Mouse (Mus musculus): ENCODE measurements around the gene Gm2564. TPM values are rescaled to one million over a fixed set of nuclear protein-coding genes. Genes with fewer than 3 reads are reported as not detected.
A peak's percentile ranks its signal among the peaks of the same experiment; 100 is the strongest.
"Not testable (repeated sequence)": the region's sequence is repeated elsewhere in the genome, so short reads cannot be mapped to it uniquely, and the experiment has no call there.

The Gm2564 gene
- polyA plus RNA-seq (2016; fragmentation: Nextera tagmentation; extraction: Ambion mirVana): not detected in 2 replicates

DNA sequence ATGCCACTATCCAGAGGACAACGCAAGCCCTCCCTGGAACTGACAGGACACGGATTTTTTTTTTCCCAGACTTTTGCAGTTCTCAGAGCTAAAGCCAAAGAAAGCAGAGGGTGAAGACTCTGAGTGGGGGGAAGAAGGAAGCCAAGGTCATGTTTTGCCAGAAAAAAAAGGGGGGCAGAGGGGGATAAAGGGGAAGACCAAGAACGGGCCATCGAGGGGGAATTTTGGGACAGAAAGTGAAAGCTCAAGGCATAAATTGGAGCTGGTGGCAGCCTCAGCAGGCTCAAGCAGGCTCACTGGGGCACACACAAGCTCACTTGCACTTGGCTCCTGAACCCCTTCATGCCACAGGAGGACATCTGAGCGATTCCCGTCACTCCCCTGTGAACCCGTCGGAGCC, at the start of gene Gm2564:
Gene Gm2564, plus strand, starts transcription at position 301 of the 400 bp plus-strand sequence.
- not testable (repeated sequence) for H3K9ac ChIP-seq; H3K27me3 ChIP-seq; H3K4me2 ChIP-seq (replicated peaks); H3K36me3 ChIP-seq; ATAC-seq (ENCODE audit: low FRiP score); H3K27ac ChIP-seq; H3K4me3 ChIP-seq; H3K9me3 ChIP-seq (replicated peaks); H3K4me1 ChIP-seq
- WGBS: no CpG with 5 or more reads among the region's 8 CpGs

DNA sequence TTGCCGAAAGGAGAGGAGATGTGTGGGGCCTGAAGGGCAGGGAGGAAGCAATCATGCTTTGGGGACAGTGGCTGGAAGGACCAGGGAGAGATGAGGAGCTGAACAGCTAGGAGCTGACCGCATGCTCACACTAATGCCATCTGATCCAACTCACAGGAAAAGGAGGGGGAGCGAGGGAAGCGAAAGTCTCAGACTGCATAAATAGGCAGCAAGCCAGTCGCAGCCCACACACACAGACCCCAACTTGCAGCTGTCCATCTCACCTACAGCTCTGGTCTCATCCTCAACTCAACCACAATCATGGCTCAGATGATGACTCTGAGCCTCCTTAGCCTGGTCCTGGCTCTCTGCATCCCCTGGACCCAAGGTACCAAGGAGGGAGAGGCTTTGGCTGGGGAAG, 17.6 kb upstream of the Gm2564 start, which contains the start of gene Gm10591:
Gene Gm10591, plus strand, starts transcription at position 301 of the 400 bp plus-strand sequence.
- H3K4me2 ChIP-seq (replicated peaks); H3K36me3 ChIP-seq; H3K4me3 ChIP-seq; H3K9me3 ChIP-seq (replicated peaks); H3K27me3 ChIP-seq; H3K27ac ChIP-seq; H3K4me1 ChIP-seq; ATAC-seq (ENCODE audit: low FRiP score); H3K9ac ChIP-seq: not testable (repeated sequence)
- no CpG with 5 or more reads among the region's 5 CpGs for WGBS

DNA sequence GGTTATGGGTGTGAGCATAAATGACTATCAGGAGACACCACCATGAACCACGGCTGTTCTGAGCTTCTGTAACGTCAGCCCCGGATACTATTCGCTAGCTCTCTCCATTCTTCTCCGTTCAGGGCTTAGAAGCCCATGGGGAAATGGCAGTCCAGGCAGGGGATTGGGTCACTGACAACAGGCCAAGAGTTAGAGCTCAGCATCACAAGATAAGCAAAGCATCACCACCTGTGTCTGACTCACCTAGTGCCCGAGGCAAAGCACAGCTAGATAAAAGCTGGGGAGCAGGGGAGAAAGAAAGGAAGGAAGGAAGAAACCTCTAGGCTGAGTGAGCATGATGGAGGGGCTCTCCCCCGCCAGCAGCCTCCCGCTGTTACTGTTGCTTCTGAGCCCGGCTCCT, 25.4 kb downstream of the Gm2564 start, which contains the start of gene Ccl27b:
Gene Ccl27b, plus strand, starts transcription at position 301 of the 400 bp plus-strand sequence.
- not testable (repeated sequence) for H3K4me1 ChIP-seq; H3K36me3 ChIP-seq; H3K4me3 ChIP-seq; ATAC-seq (ENCODE audit: low FRiP score); H3K9me3 ChIP-seq (replicated peaks); H3K27me3 ChIP-seq; H3K9ac ChIP-seq; H3K27ac ChIP-seq; H3K4me2 ChIP-seq (replicated peaks)
- WGBS: no CpG with 5 or more reads among the region's 9 CpGs

DNA sequence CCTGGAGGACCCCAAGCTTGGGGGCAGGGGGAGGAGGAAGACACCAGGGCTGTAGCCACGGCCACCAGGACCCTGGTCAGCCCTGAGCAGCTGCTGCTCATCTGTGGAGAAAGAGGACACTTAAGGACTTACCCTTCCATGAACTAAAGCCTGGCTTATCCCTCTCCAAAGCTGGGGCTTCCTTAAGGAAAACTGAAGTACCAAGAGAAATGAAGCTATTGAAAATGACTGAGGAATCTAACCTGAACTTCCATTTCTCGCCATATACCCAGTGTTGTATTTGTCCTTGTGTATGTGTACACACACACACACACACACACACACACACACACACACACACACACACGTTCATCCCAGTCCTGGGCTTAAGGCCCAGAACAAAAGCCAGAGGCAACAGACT, 32.3 kb downstream of the Gm2564 start, which contains the start of gene Il11ra2:
Gene Il11ra2, minus strand, starts transcription at position 101 of the 400 bp plus-strand sequence.
- not testable (repeated sequence) for H3K4me1 ChIP-seq; H3K36me3 ChIP-seq; H3K27ac ChIP-seq; H3K9ac ChIP-seq; H3K27me3 ChIP-seq; H3K9me3 ChIP-seq (replicated peaks); H3K4me2 ChIP-seq (replicated peaks); ATAC-seq (ENCODE audit: low FRiP score); H3K4me3 ChIP-seq
- WGBS: no CpG with 5 or more reads among the region's 3 CpGs

DNA sequence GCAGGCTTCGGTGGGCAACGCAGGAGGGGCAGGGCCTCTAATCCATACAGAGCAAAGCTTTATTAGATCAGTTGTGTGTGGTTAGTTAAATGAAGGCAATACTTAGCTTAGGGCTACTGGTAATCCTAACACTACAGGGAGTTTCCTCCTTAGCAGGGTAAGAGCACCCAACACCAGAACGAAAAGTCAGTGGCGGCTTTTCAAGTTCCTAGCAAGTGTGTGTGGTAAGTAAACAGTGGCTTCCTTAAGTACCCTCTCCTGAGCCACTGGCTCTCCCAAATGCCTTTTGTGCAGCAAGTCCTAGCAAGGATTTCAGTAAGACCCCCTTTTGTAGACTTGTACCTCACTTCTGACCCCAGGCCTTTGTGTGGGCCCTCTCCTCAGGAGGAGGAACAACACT, 45.9 kb downstream of the Gm2564 start:
- H3K27ac ChIP-seq, H3K9ac ChIP-seq: not testable (repeated sequence)
- no CpG with 5 or more reads among the region's 4 CpGs for WGBS

DNA sequence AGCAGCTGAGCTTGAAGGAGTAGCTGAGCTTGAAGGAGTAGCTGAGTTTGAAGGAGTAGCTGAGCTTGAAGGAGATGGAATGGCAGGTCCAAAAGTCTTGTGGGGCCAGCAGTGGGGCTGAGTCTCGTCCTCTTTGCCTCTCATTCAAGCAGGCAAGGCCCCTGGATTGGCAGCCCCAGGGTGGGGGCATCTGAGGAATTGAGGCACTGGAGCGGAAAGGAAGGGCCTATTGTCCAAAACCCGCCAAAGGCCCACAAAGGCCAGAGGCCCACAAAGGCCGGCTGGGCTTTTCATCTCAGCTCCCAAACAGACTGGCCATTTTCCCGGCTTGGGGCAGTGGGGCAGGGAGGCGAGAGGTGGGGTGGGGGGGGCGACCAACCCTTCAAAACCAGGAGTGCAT, 49.8 kb downstream of the Gm2564 start:
- H3K27ac ChIP-seq; H3K9me3 ChIP-seq (replicated peaks); H3K4me3 ChIP-seq; ATAC-seq (ENCODE audit: low FRiP score); H3K36me3 ChIP-seq; H3K4me2 ChIP-seq (replicated peaks); H3K27me3 ChIP-seq; H3K9ac ChIP-seq; H3K4me1 ChIP-seq: not testable (repeated sequence)
- no CpG with 5 or more reads among the region's 7 CpGs for WGBS

More for the DNA sequence above, 45.9 kb downstream of the Gm2564 start:
- ATAC-seq (ENCODE audit: low FRiP score); H3K27me3 ChIP-seq; H3K36me3 ChIP-seq; H3K4me1 ChIP-seq; H3K4me3 ChIP-seq; H3K9me3 ChIP-seq (replicated peaks); H3K4me2 ChIP-seq (replicated peaks): not testable (repeated sequence)

DNA sequence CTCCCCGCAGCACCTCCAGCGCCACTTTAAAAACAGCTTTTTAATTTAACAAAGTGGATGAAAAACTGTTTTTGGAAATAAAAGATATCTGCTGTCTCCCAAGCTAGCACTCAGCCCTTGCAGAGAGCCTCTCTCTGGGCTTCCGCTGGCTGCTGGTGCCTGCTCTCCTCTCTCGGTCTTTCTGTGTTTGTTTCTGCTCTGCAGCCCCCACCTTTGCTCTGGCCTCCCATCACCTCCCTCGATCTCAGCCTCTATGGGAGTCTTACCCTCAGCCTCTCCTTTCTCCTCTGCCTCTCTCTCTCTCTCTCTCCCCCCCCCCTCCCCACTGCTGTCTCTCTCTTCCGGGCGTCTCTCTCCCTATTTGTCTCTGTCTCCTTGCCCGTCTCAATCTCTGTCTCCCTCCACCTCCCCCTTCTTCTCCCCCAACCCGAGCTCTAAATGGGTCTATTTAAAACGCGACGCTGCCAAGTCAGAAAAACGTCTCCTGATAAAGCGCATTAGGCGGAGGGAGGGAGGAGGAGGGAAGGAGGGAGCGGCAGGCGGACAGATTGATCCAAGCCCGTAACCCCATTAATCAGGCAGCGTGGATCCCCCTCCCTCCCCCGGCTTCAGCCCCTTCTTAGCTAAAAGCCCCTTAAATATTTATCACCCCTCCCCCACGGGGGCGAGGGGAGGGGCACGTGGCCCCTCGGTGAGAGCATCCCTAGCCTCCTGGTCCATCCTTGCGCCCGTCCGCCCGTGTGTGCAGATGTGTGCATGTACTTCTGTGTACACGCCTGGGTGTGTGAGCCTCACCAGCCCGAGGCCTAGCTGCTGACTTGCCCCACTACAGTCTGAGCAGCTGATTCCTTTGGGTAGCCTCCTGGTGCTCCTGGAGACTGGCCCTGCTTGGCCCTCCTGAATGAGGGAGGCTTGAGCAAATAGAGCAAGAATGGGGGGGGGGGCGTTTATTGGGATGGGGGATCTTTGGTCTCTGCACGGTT, 51.1 kb downstream of the Gm2564 start:
- no CpG with 5 or more reads among the region's 32 CpGs for WGBS
- H3K9ac ChIP-seq; H3K4me3 ChIP-seq; H3K9me3 ChIP-seq (replicated peaks); H3K27me3 ChIP-seq; H3K4me2 ChIP-seq (replicated peaks); H3K27ac ChIP-seq; H3K4me1 ChIP-seq; H3K36me3 ChIP-seq: not testable (repeated sequence)
- peak; percentile 66 for ATAC-seq (ENCODE audit: low FRiP score)

Other genes starting within 250 kb of the Gm2564 start
- gene Gm21586, start 190.3 kb upstream of the Gm2564 start, polyA plus RNA-seq (2016; fragmentation: Nextera tagmentation; extraction: Ambion mirVana): not detected in 2 replicates
- gene Gm2163, start 163.0 kb upstream of the Gm2564 start, polyA plus RNA-seq (2016; fragmentation: Nextera tagmentation; extraction: Ambion mirVana): 0.12 TPM in 1 of 2 replicates, not detected in the other
- gene Fam205a2, start 101.5 kb upstream of the Gm2564 start, polyA plus RNA-seq (2016; fragmentation: Nextera tagmentation; extraction: Ambion mirVana): 0.05 TPM in 1 of 2 replicates, not detected in the other
- not detected in 2 replicates for gene Gm10591, start 17.5 kb upstream of the Gm2564 start, polyA plus RNA-seq (2016; fragmentation: Nextera tagmentation; extraction: Ambion mirVana)
- gene Ccl27b, start 25.5 kb downstream of the Gm2564 start, polyA plus RNA-seq (2016; fragmentation: Nextera tagmentation; extraction: Ambion mirVana): not detected in 2 replicates
- not detected in 2 replicates for gene Il11ra2, start 32.2 kb downstream of the Gm2564 start, polyA plus RNA-seq (2016; fragmentation: Nextera tagmentation; extraction: Ambion mirVana)
- 0.73 and 1.1 TPM in 2 replicates for gene 4930578G10Rik, start 105.8 kb downstream of the Gm2564 start, polyA plus RNA-seq (2016; fragmentation: Nextera tagmentation; extraction: Ambion mirVana)
- not detected in 2 replicates for gene Ccl19, start 126.9 kb downstream of the Gm2564 start, polyA plus RNA-seq (2016; fragmentation: Nextera tagmentation; extraction: Ambion mirVana)
- 4.1 and 5.5 TPM in 2 replicates for gene Ccl21a, start 144.3 kb downstream of the Gm2564 start, polyA plus RNA-seq (2016; fragmentation: Nextera tagmentation; extraction: Ambion mirVana)
- 0.05 and 0.21 TPM in 2 replicates for gene Fam205a1, start 224.2 kb downstream of the Gm2564 start, polyA plus RNA-seq (2016; fragmentation: Nextera tagmentation; extraction: Ambion mirVana)
- gene Gm12394, start 227.1 kb downstream of the Gm2564 start, polyA plus RNA-seq (2016; fragmentation: Nextera tagmentation; extraction: Ambion mirVana): 0.31 and 0.48 TPM in 2 replicates
- 1.9 and 2.4 TPM in 2 replicates for gene Fam205c, start 244.5 kb downstream of the Gm2564 start, polyA plus RNA-seq (2016; fragmentation: Nextera tagmentation; extraction: Ambion mirVana)

Measured in hindbrain, embryonic 12.5 days (tissue).